Mouse (Mus musculus): ENCODE results near the gene Fhdc1. TPM values are rescaled to one million over a fixed set of nuclear protein-coding genes. Genes with fewer than 3 reads are reported as not detected.
A peak's percentile ranks its signal among the peaks of the same experiment; 100 is the strongest.

Gene Fhdc1
- polyA plus RNA-seq, 1 experiment, result 0.22 TPM

GRCm38 (mm10) chr3:84460499-84460898, 19.7 kb downstream of the Fhdc1 start:
- H3K4me2 ChIP-seq (ENCODE audit: low read depth), result no peak overlapping the region
- no peaks in the 10 kb centered on the region for H3K36me3 ChIP-seq (ENCODE audit: control insufficient read depth, insufficient read depth)
- no peaks in the 10 kb centered on the region for H3K79me2 ChIP-seq (ENCODE audit: control insufficient read depth, insufficient read depth)
- TF ChIP-seq POLR2A (IDR thresholded peaks at IDR 0.05; ENCODE audit: insufficient read length, low read depth) (no peak), REST (IDR thresholded peaks at IDR 0.05; ENCODE audit: insufficient read depth, insufficient read length) (no peak)
- H3K27me3 ChIP-seq (ENCODE audit: control insufficient read depth, insufficient read depth, insufficient read length), result no peaks in the 10 kb centered on the region
- no peak overlapping the region for H3K4me3 ChIP-seq
- H3ac ChIP-seq (ENCODE audit: control insufficient read depth, insufficient read length), result no peak overlapping the region

- no peaks in the 10 kb centered on the region for H3K36me3 ChIP-seq (ENCODE audit: control insufficient read depth, insufficient read depth)
- no peak overlapping the region for H3K4me3 ChIP-seq
- H3ac ChIP-seq (ENCODE audit: control insufficient read depth, insufficient read length), result no peak overlapping the region
- no peaks in the 10 kb centered on the region for H3K79me2 ChIP-seq (ENCODE audit: control insufficient read depth, insufficient read depth)
- no peaks in the 10 kb centered on the region for H3K27me3 ChIP-seq (ENCODE audit: control insufficient read depth, insufficient read depth, insufficient read length)
- no peak overlapping the region for H3K4me2 ChIP-seq (ENCODE audit: low read depth)
- TF ChIP-seq MYOD1 (IDR thresholded peaks at IDR 0.05; ENCODE audit: control insufficient read depth in 1 of 3, insufficient read length in 2 of 3, low read depth in 2 of 3) (no peak), MAX (IDR thresholded peaks at IDR 0.05; ENCODE audit: low read depth) (no peak), CEBPB (IDR thresholded peaks at IDR 0.05; ENCODE audit: insufficient read depth, poor library complexity, severe bottlenecking) (0 out of 2 replicates have a peak, but pooled peaks have one; percentile 34)
Measured at GRCm38 (mm10) chr3:84455733-84456417, 24.4 kb downstream of the Fhdc1 start.

GRCm38 (mm10) chr3:84450651-84451050, 29.6 kb downstream of the Fhdc1 start:
- H3K4me3 ChIP-seq, result no peak overlapping the region
- no peaks in the 10 kb centered on the region for H3K27me3 ChIP-seq (ENCODE audit: control insufficient read depth, insufficient read depth, insufficient read length)
- H3ac ChIP-seq (ENCODE audit: control insufficient read depth, insufficient read length), result no peak overlapping the region

GRCm38 (mm10) chr3:84449015-84449414, 31.2 kb downstream of the Fhdc1 start:
- H3K4me3 ChIP-seq, result no peak overlapping the region
- no peaks in the 10 kb centered on the region for H3K27me3 ChIP-seq (ENCODE audit: control insufficient read depth, insufficient read depth, insufficient read length)
- no peak overlapping the region for H3ac ChIP-seq (ENCODE audit: control insufficient read depth, insufficient read length)
- no peaks in the 10 kb centered on the region for H3K79me2 ChIP-seq (ENCODE audit: control insufficient read depth, insufficient read depth)
- H3K4me2 ChIP-seq (ENCODE audit: low read depth), result no peak overlapping the region
- no peaks in the 10 kb centered on the region for H3K36me3 ChIP-seq (ENCODE audit: control insufficient read depth, insufficient read depth)
- TF ChIP-seq REST (IDR thresholded peaks at IDR 0.05; ENCODE audit: insufficient read depth, insufficient read length), result no peak
- no peak for TF ChIP-seq MAX (IDR thresholded peaks at IDR 0.05; ENCODE audit: low read depth)
- no peak for TF ChIP-seq USF1 (IDR thresholded peaks at IDR 0.05; ENCODE audit: low read depth)
- TF ChIP-seq TCF3 (IDR thresholded peaks at IDR 0.05; ENCODE audit: insufficient read length, low read depth), result no peak
- no peak for TF ChIP-seq CEBPB (IDR thresholded peaks at IDR 0.05; ENCODE audit: insufficient read depth, poor library complexity, severe bottlenecking)
- no peak for TF ChIP-seq MYOG (IDR thresholded peaks at IDR 0.05; ENCODE audit: control insufficient read depth in 1 of 3, insufficient read depth in 1 of 3, insufficient read length in 2 of 3, low read depth in 2 of 3)
- TF ChIP-seq TCF12 (IDR thresholded peaks at IDR 0.05; ENCODE audit: insufficient read depth, poor library complexity, severe bottlenecking), result no peak
- TF ChIP-seq SRF (IDR thresholded peaks at IDR 0.05; ENCODE audit: control insufficient read depth, insufficient read length, low read depth), result no peak
- TF ChIP-seq POLR2A (IDR thresholded peaks at IDR 0.05; ENCODE audit: insufficient read length, low read depth), result no peak
- TF ChIP-seq POLR2AphosphoS2 (IDR thresholded peaks at IDR 0.05; ENCODE audit: insufficient read length, low read depth), result no peak
- no peak for TF ChIP-seq MYOD1 (IDR thresholded peaks at IDR 0.05; ENCODE audit: control insufficient read depth in 1 of 3, insufficient read length in 2 of 3, low read depth in 2 of 3)
- TF ChIP-seq E2F4 (IDR thresholded peaks at IDR 0.05; ENCODE audit: insufficient read depth), result no peak

More at GRCm38 (mm10) chr3:84450651-84451050, 29.6 kb downstream of the Fhdc1 start:
- H3K36me3 ChIP-seq (ENCODE audit: control insufficient read depth, insufficient read depth), result no peaks in the 10 kb centered on the region
- no peaks in the 10 kb centered on the region for H3K79me2 ChIP-seq (ENCODE audit: control insufficient read depth, insufficient read depth)
- H3K4me2 ChIP-seq (ENCODE audit: low read depth), result no peak overlapping the region
- no peak for TF ChIP-seq CEBPB (IDR thresholded peaks at IDR 0.05; ENCODE audit: insufficient read depth, poor library complexity, severe bottlenecking)
- no peak for TF ChIP-seq TCF12 (IDR thresholded peaks at IDR 0.05; ENCODE audit: insufficient read depth, poor library complexity, severe bottlenecking)
- no peak for TF ChIP-seq TCF3 (IDR thresholded peaks at IDR 0.05; ENCODE audit: insufficient read length, low read depth)
- no peak for TF ChIP-seq E2F4 (IDR thresholded peaks at IDR 0.05; ENCODE audit: insufficient read depth)
- no peak for TF ChIP-seq SRF (IDR thresholded peaks at IDR 0.05; ENCODE audit: control insufficient read depth, insufficient read length, low read depth)
- no peak for TF ChIP-seq USF1 (IDR thresholded peaks at IDR 0.05; ENCODE audit: low read depth)
- no peak for TF ChIP-seq MYOG (IDR thresholded peaks at IDR 0.05; ENCODE audit: control insufficient read depth in 1 of 3, insufficient read depth in 1 of 3, insufficient read length in 2 of 3, low read depth in 2 of 3)
- TF ChIP-seq POLR2A (IDR thresholded peaks at IDR 0.05; ENCODE audit: insufficient read length, low read depth), result no peak
- TF ChIP-seq REST (IDR thresholded peaks at IDR 0.05; ENCODE audit: insufficient read depth, insufficient read length), result no peak
- TF ChIP-seq MYOD1 (IDR thresholded peaks at IDR 0.05; ENCODE audit: control insufficient read depth in 1 of 3, insufficient read length in 2 of 3, low read depth in 2 of 3), result no peak
- no peak for TF ChIP-seq MAX (IDR thresholded peaks at IDR 0.05; ENCODE audit: low read depth)
- no peak for TF ChIP-seq POLR2AphosphoS2 (IDR thresholded peaks at IDR 0.05; ENCODE audit: insufficient read length, low read depth)

- TF ChIP-seq CEBPB (IDR thresholded peaks at IDR 0.05; ENCODE audit: insufficient read depth, poor library complexity, severe bottlenecking) (no peak), TCF12 (IDR thresholded peaks at IDR 0.05; ENCODE audit: insufficient read depth, poor library complexity, severe bottlenecking) (no peak), MYOG (IDR thresholded peaks at IDR 0.05; ENCODE audit: control insufficient read depth in 1 of 3, insufficient read depth in 1 of 3, insufficient read length in 2 of 3, low read depth in 2 of 3) (no peak), POLR2A (IDR thresholded peaks at IDR 0.05; ENCODE audit: insufficient read length, low read depth) (no peak), E2F4 (IDR thresholded peaks at IDR 0.05; ENCODE audit: insufficient read depth) (no peak), REST (IDR thresholded peaks at IDR 0.05; ENCODE audit: insufficient read depth, insufficient read length) (no peak), MYOD1 (IDR thresholded peaks at IDR 0.05; ENCODE audit: control insufficient read depth in 1 of 3, insufficient read length in 2 of 3, low read depth in 2 of 3) (no peak), USF1 (IDR thresholded peaks at IDR 0.05; ENCODE audit: low read depth) (no peak), SRF (IDR thresholded peaks at IDR 0.05; ENCODE audit: control insufficient read depth, insufficient read length, low read depth) (no peak), MAX (IDR thresholded peaks at IDR 0.05; ENCODE audit: low read depth) (no peak), POLR2AphosphoS2 (IDR thresholded peaks at IDR 0.05; ENCODE audit: insufficient read length, low read depth) (no peak), TCF3 (IDR thresholded peaks at IDR 0.05; ENCODE audit: insufficient read length, low read depth) (no peak)
- no peak overlapping the region for H3K4me3 ChIP-seq
- H3K36me3 ChIP-seq (ENCODE audit: control insufficient read depth, insufficient read depth), result no peaks in the 10 kb centered on the region
- H3ac ChIP-seq (ENCODE audit: control insufficient read depth, insufficient read length), result no peak overlapping the region
- no peak overlapping the region for H3K4me2 ChIP-seq (ENCODE audit: low read depth)
- no peaks in the 10 kb centered on the region for H3K27me3 ChIP-seq (ENCODE audit: control insufficient read depth, insufficient read depth, insufficient read length)
- H3K79me2 ChIP-seq (ENCODE audit: control insufficient read depth, insufficient read depth), result no peaks in the 10 kb centered on the region
Measured at GRCm38 (mm10) chr3:84447803-84448202, 32.4 kb downstream of the Fhdc1 start.
